Mouse (Mus musculus): ENCODE results near the gene Col25a1. TPM values are rescaled to one million over a fixed set of nuclear protein-coding genes. Genes with fewer than 3 reads are reported as not detected.

Col25a1 gene
- polyA plus RNA-seq, 1 experiment from 2014 or later = 7.9 TPM

- Histone ChIP-seq H3K4me1 (ENCODE audit: control insufficient read depth, insufficient read depth, low read length) (no peaks in the 10 kb centered on the region), H3K36me3 (ENCODE audit: control insufficient read depth, insufficient read depth, low read length) (no peaks in the 10 kb centered on the region), H3K9me3 (ENCODE audit: control insufficient read depth, low read depth, low read length) (no peaks in the 10 kb centered on the region), H3K4me2 (replicated peaks; ENCODE audit: low read depth, low read length) (no peak overlapping the region), H3K27me3 (ENCODE audit: control insufficient read depth, insufficient read depth, low read length) (no peaks in the 10 kb centered on the region), H3K27ac (ENCODE audit: low read length) (no peak overlapping the region), H3K4me3 (ENCODE audit: low read depth, low read length) (no peak overlapping the region), H3K9ac (replicated peaks; ENCODE audit: low read depth, low read length) (no peak overlapping the region)
- no peak for ATAC-seq (ENCODE audit: insufficient number of reproducible peaks, insufficient read depth, low FRiP score, low read depth)
- 89% methylated on average over 5 of the region's 5 CpGs for WGBS
Measured at GRCm38 (mm10) chr3:130290672-130291071, 159.4 kb downstream of the Col25a1 start.

GRCm38 (mm10) chr3:130291926-130292325 lies 160.6 kb downstream of the Col25a1 start:
- Histone ChIP-seq H3K9ac (replicated peaks; ENCODE audit: low read depth, low read length) (no peak overlapping the region), H3K27ac (ENCODE audit: low read length) (no peak overlapping the region), H3K4me3 (ENCODE audit: low read depth, low read length) (no peak overlapping the region), H3K4me2 (replicated peaks; ENCODE audit: low read depth, low read length) (no peak overlapping the region), H3K27me3 (ENCODE audit: control insufficient read depth, insufficient read depth, low read length) (no peaks in the 10 kb centered on the region), H3K36me3 (ENCODE audit: control insufficient read depth, insufficient read depth, low read length) (no peaks in the 10 kb centered on the region), H3K9me3 (ENCODE audit: control insufficient read depth, low read depth, low read length) (no peaks in the 10 kb centered on the region), H3K4me1 (ENCODE audit: control insufficient read depth, insufficient read depth, low read length) (no peaks in the 10 kb centered on the region)
- 90% methylated on average over 5 of the region's 5 CpGs for WGBS
- no peak for ATAC-seq (ENCODE audit: insufficient number of reproducible peaks, insufficient read depth, low FRiP score, low read depth)

DNA sequence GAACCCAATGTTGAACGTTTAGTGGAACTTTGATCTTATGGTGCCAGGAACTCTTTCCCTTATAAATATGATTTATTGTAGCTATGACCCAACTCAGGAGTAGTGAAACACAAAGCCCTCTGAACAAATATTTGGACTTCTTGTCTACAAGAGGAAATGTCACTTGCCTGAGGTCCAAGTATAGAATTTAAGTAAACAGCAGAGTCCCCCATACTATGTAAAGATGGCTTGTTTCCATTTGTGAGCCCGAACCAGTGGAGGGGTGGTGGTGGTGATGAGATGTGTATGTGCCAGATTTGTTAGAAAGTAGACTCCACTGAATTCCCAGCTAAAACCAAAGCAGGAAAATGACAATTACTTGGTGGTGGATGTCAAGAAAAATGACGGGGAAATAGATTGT lies 169.2 kb downstream of the Col25a1 start:
- no peaks in the 10 kb centered on the region for H3K9me3 ChIP-seq (ENCODE audit: control insufficient read depth, low read depth, low read length)
- no peaks in the 10 kb centered on the region for H3K36me3 ChIP-seq (ENCODE audit: control insufficient read depth, insufficient read depth, low read length)
- H3K4me2 ChIP-seq (replicated peaks; ENCODE audit: low read depth, low read length) = no peak overlapping the region
- no peaks in the 10 kb centered on the region for H3K27me3 ChIP-seq (ENCODE audit: control insufficient read depth, insufficient read depth, low read length)
- H3K4me3 ChIP-seq (ENCODE audit: low read depth, low read length) = no peak overlapping the region
- no peak for ATAC-seq (ENCODE audit: insufficient number of reproducible peaks, insufficient read depth, low FRiP score, low read depth)
- no peak overlapping the region for H3K27ac ChIP-seq (ENCODE audit: low read length)
- 44% methylated on average over 3 of the region's 3 CpGs for WGBS
- H3K9ac ChIP-seq (replicated peaks; ENCODE audit: low read depth, low read length) = no peak overlapping the region
- H3K4me1 ChIP-seq (ENCODE audit: control insufficient read depth, insufficient read depth, low read length) = no peaks in the 10 kb centered on the region

DNA sequence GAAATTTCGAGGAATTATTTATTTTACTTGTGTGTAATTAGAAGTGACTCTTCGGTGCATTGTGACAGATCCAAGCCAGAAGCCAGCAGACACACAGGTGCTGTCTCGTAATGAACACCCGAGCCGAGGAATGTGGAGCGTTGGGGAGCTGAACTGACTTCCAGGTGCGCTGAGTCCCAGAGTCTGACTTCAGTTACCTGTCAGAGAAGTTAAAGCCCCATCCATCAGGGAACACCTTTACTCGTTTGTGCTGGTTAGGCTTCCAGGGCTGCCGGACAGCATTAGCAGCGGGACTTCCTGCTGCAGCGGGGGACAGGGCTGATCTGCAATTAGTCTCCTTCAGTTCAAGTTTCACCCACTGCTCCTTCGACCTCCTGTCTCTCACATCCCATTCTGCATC lies 172.3 kb downstream of the Col25a1 start:
- 28% methylated on average over 12 of the region's 12 CpGs for WGBS
- H3K36me3 ChIP-seq (ENCODE audit: control insufficient read depth, insufficient read depth, low read length) = no peaks in the 10 kb centered on the region
- no peak overlapping the region for H3K27ac ChIP-seq (ENCODE audit: low read length)
- no peaks in the 10 kb centered on the region for H3K9me3 ChIP-seq (ENCODE audit: control insufficient read depth, low read depth, low read length)
- H3K4me3 ChIP-seq (ENCODE audit: low read depth, low read length) = no peak overlapping the region
- no peak for ATAC-seq (ENCODE audit: insufficient number of reproducible peaks, insufficient read depth, low FRiP score, low read depth)
- no peak overlapping the region for H3K4me2 ChIP-seq (replicated peaks; ENCODE audit: low read depth, low read length)
- no peaks in the 10 kb centered on the region for H3K27me3 ChIP-seq (ENCODE audit: control insufficient read depth, insufficient read depth, low read length)
- no peaks in the 10 kb centered on the region for H3K4me1 ChIP-seq (ENCODE audit: control insufficient read depth, insufficient read depth, low read length)
- no peak overlapping the region for H3K9ac ChIP-seq (replicated peaks; ENCODE audit: low read depth, low read length)

- H3K9me3 ChIP-seq (ENCODE audit: control insufficient read depth, low read depth, low read length) = no peaks in the 10 kb centered on the region
- H3K36me3 ChIP-seq (ENCODE audit: control insufficient read depth, insufficient read depth, low read length) = no peaks in the 10 kb centered on the region
- H3K4me2 ChIP-seq (replicated peaks; ENCODE audit: low read depth, low read length) = no peak overlapping the region
- no peaks in the 10 kb centered on the region for H3K27me3 ChIP-seq (ENCODE audit: control insufficient read depth, insufficient read depth, low read length)
- H3K4me1 ChIP-seq (ENCODE audit: control insufficient read depth, insufficient read depth, low read length) = no peaks in the 10 kb centered on the region
- H3K27ac ChIP-seq (ENCODE audit: low read length) = no peak overlapping the region
- no peak overlapping the region for H3K9ac ChIP-seq (replicated peaks; ENCODE audit: low read depth, low read length)
- ATAC-seq (ENCODE audit: insufficient number of reproducible peaks, insufficient read depth, low FRiP score, low read depth) = no peak
- 82% methylated on average over 9 of the region's 9 CpGs for WGBS
- H3K4me3 ChIP-seq (ENCODE audit: low read depth, low read length) = no peak overlapping the region
Measured at GRCm38 (mm10) chr3:130304827-130305226, 173.5 kb downstream of the Col25a1 start.

DNA sequence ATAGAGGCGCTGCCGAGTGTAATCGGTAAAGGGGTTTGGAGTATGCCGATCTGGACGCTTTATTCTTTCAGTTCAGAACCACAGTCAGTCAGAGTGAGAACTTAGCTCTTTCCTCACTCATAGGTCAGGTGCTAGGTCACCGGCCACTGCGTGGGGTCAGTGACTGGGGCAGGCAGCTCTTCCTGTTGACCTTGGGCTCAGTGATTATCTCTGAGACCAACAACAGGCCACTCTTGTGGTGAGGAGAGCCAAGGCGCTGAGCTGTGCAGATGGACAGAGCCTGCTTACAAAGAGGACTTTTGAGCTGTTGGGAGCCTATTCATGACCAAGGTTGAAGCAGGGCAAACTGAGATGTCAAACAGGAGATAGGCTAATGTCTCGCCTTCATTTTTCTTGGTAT lies 174.4 kb downstream of the Col25a1 start:
- 82% methylated on average over 9 of the region's 9 CpGs for WGBS
- Histone ChIP-seq H3K4me1 (ENCODE audit: control insufficient read depth, insufficient read depth, low read length) (no peaks in the 10 kb centered on the region), H3K27ac (ENCODE audit: low read length) (no peak overlapping the region), H3K4me2 (replicated peaks; ENCODE audit: low read depth, low read length) (no peak overlapping the region), H3K9ac (replicated peaks; ENCODE audit: low read depth, low read length) (no peak overlapping the region), H3K4me3 (ENCODE audit: low read depth, low read length) (no peak overlapping the region), H3K9me3 (ENCODE audit: control insufficient read depth, low read depth, low read length) (no peaks in the 10 kb centered on the region), H3K36me3 (ENCODE audit: control insufficient read depth, insufficient read depth, low read length) (no peaks in the 10 kb centered on the region), H3K27me3 (ENCODE audit: control insufficient read depth, insufficient read depth, low read length) (no peaks in the 10 kb centered on the region)
- ATAC-seq (ENCODE audit: insufficient number of reproducible peaks, insufficient read depth, low FRiP score, low read depth) = no peak

- no peaks in the 10 kb centered on the region for H3K9me3 ChIP-seq (ENCODE audit: control insufficient read depth, low read depth, low read length)
- no peak overlapping the region for H3K27ac ChIP-seq (ENCODE audit: low read length)
- no peaks in the 10 kb centered on the region for H3K27me3 ChIP-seq (ENCODE audit: control insufficient read depth, insufficient read depth, low read length)
- H3K4me1 ChIP-seq (ENCODE audit: control insufficient read depth, insufficient read depth, low read length) = no peaks in the 10 kb centered on the region
- no peaks in the 10 kb centered on the region for H3K36me3 ChIP-seq (ENCODE audit: control insufficient read depth, insufficient read depth, low read length)
- 92% methylated on average over 4 of the region's 4 CpGs for WGBS
- no peak overlapping the region for H3K4me2 ChIP-seq (replicated peaks; ENCODE audit: low read depth, low read length)
- ATAC-seq (ENCODE audit: insufficient number of reproducible peaks, insufficient read depth, low FRiP score, low read depth) = no peak
- H3K4me3 ChIP-seq (ENCODE audit: low read depth, low read length) = no peak overlapping the region
- H3K9ac ChIP-seq (replicated peaks; ENCODE audit: low read depth, low read length) = no peak overlapping the region
Measured at GRCm38 (mm10) chr3:130309277-130309676, 178.0 kb downstream of the Col25a1 start.

- H3K9ac ChIP-seq (replicated peaks; ENCODE audit: low read depth, low read length) = no peak overlapping the region
- 0 out of 2 replicates have a peak, but pooled peaks cover 4% of the 10 kb centered on the region for H3K4me1 ChIP-seq (ENCODE audit: control insufficient read depth, insufficient read depth, low read length)
- no peak overlapping the region for H3K4me3 ChIP-seq (ENCODE audit: low read depth, low read length)
- H3K36me3 ChIP-seq (ENCODE audit: control insufficient read depth, insufficient read depth, low read length) = no peaks in the 10 kb centered on the region
- no peaks in the 10 kb centered on the region for H3K9me3 ChIP-seq (ENCODE audit: control insufficient read depth, low read depth, low read length)
- no peak overlapping the region for H3K27ac ChIP-seq (ENCODE audit: low read length)
- H3K4me2 ChIP-seq (replicated peaks; ENCODE audit: low read depth, low read length) = no peak overlapping the region
- ATAC-seq (ENCODE audit: insufficient number of reproducible peaks, insufficient read depth, low FRiP score, low read depth) = no peak
- 64% methylated on average over 14 of the region's 14 CpGs for WGBS
- H3K27me3 ChIP-seq (ENCODE audit: control insufficient read depth, insufficient read depth, low read length) = no peaks in the 10 kb centered on the region
Measured at GRCm38 (mm10) chr3:130310694-130311305, 179.5 kb downstream of the Col25a1 start.

DNA sequence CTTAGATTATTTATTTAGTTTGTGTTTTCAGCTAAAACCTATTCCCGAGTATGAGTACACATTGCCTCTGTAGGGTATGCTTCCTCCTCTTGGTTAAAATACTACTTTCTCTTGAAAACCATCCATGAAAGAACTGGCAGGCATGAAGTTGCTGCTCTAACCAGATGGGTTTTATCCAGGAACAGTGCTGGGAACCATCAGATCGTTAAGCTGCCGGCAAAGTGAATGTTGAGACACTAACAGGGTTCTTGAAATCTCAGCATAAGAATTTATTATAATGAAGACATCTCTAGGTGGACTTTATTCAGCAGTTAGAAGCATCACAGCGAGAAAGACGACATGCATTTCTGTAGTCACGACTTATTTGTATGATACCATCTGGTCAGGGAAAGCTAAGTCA lies 181.9 kb downstream of the Col25a1 start:
- Histone ChIP-seq H3K27ac (ENCODE audit: low read length) (no peak overlapping the region), H3K9me3 (ENCODE audit: control insufficient read depth, low read depth, low read length) (no peaks in the 10 kb centered on the region), H3K4me1 (ENCODE audit: control insufficient read depth, insufficient read depth, low read length) (0 out of 2 replicates have a peak, but pooled peaks cover 4% of the 10 kb centered on the region), H3K4me3 (ENCODE audit: low read depth, low read length) (no peak overlapping the region), H3K36me3 (ENCODE audit: control insufficient read depth, insufficient read depth, low read length) (no peaks in the 10 kb centered on the region), H3K4me2 (replicated peaks; ENCODE audit: low read depth, low read length) (no peak overlapping the region), H3K9ac (replicated peaks; ENCODE audit: low read depth, low read length) (no peak overlapping the region), H3K27me3 (ENCODE audit: control insufficient read depth, insufficient read depth, low read length) (no peaks in the 10 kb centered on the region)
- no peak for ATAC-seq (ENCODE audit: insufficient number of reproducible peaks, insufficient read depth, low FRiP score, low read depth)
- WGBS = 58% methylated on average over 6 of the region's 6 CpGs

Data from stomach, embryonic 14.5 days (tissue).